Mouse (Mus musculus) limb, embryonic 11.5 days (tissue): Measurements from ENCODE around the gene Psmb2. TPM values are rescaled to one million over a fixed set of nuclear protein-coding genes. Genes with fewer than 3 reads are reported as not detected.

Experiments used
- ATAC-seq: fragments of 200-750 bp; cut with Nextera tagmentation; 2 replicates; pipeline ENCODE4 v1.8.0; 2017; ENCODE audit warnings: low read depth; ENCODE audit not compliant: insufficient number of reproducible peaks, low FRiP score, low TSS enrichment
- DNase-seq: peaks from one replicate; pipeline ENCODE4 v3.0.0-alpha.2; 2015; ENCODE audit warnings: low spot score
- H3K27ac ChIP-seq: fragments of 300-500 bp; sonication (generic); replicated peaks from 2 replicates; pipeline ENCODE4 v1.5.1; 2014; ENCODE audit warnings: low read depth, mild to moderate bottlenecking, low read length
- H3K27me3 ChIP-seq: fragments of 300-500 bp; sonication (generic); 2 replicates; pipeline ENCODE4 v1.6.1; 2014; ENCODE audit warnings: mild to moderate bottlenecking, low read length, mixed read lengths; ENCODE audit not compliant: control insufficient read depth, insufficient read depth
- H3K36me3 ChIP-seq: fragments of 300-500 bp; sonication (generic); 2 replicates; pipeline ENCODE4 v1.6.1; 2014; ENCODE audit warnings: mild to moderate bottlenecking, low read length, moderate library complexity, mixed read lengths; ENCODE audit not compliant: control insufficient read depth, insufficient read depth
- H3K4me1 ChIP-seq: fragments of 300-500 bp; sonication (generic); 2 replicates; pipeline ENCODE4 v1.6.1; 2014; ENCODE audit warnings: low read length, mixed read lengths; ENCODE audit not compliant: control insufficient read depth, insufficient read depth
- H3K4me2 ChIP-seq: fragments of 300-500 bp; sonication (generic); 2 replicates; pipeline ENCODE4 v1.6.1; 2014; ENCODE audit warnings: low read depth, mild to moderate bottlenecking, moderate library complexity; ENCODE audit not compliant: severe bottlenecking
- H3K4me3 ChIP-seq: fragments of 300-500 bp; sonication (generic); 2 replicates; pipeline ENCODE4 v1.5.1; 2014; ENCODE audit warnings: low read depth, low read length
- H3K9ac ChIP-seq: fragments of 300-500 bp; sonication (generic); 2 replicates; pipeline ENCODE4 v1.6.1; 2014; ENCODE audit warnings: mild to moderate bottlenecking, low read length
- H3K9me3 ChIP-seq: fragments of 300-500 bp; sonication (generic); 2 replicates; pipeline ENCODE4 v1.6.1; 2016; ENCODE audit warnings: low read length; ENCODE audit not compliant: control insufficient read depth
- WGBS: fragments of 180-500 bp; shearing (Covaris S2); extraction: QIAGEN DNeasy Blood & Tissue Kit; methylation state at CpG from one replicate; pipeline ENCODE4 v1.1.7; 2014; 5-methylcytosine and 5-hydroxymethylcytosine counted together
- polyA plus RNA-seq: library from polyadenylated mRNA; unstranded; fragments of >200 nt; fragmentation: Nextera tagmentation; extraction: Ambion mirVana; gene quantifications from 2 replicates; pipeline ENCODE4 v1.2.1, GENCODE M21; 2014

The Psmb2 gene
- polyA plus RNA-seq, 1 experiment from 2014 or later: 572 TPM

GRCm38 (mm10) chr4:126734700-126735381, 57.4 kb downstream of the Psmb2 start:
- H3K27ac ChIP-seq: no peak overlapping the region

GRCm38 (mm10) chr4:126735382-126736000, 58.1 kb downstream of the Psmb2 start:
- Histone ChIP-seq H3K36me3 (no peaks in the 10 kb centered on the region), H3K27ac (no peak overlapping the region), H3K9ac (no peak overlapping the region), H3K9me3 (no peaks in the 10 kb centered on the region), H3K4me1 (0 out of 2 replicates have a peak, but pooled peaks cover 3% of the 10 kb centered on the region), H3K27me3 (peaks cover 82% of the 10 kb centered on the region), H3K4me2 (peak overlapping the region; percentile 25; the same call in 1 of the 2 replicates), H3K4me3 (peak overlapping the region; percentile 12; the same call in 1 of the 2 replicates)
- DNase-seq (peak; percentile 54), ATAC-seq (no peak)
- WGBS: 1% methylated on average over 56 of the region's 62 CpGs

More at GRCm38 (mm10) chr4:126734700-126735381, 57.4 kb downstream of the Psmb2 start:
- H3K27me3 ChIP-seq: peaks cover 85% of the 10 kb centered on the region
- no peak overlapping the region for H3K4me3 ChIP-seq
- no peak overlapping the region for H3K4me2 ChIP-seq
- ATAC-seq (no peak), DNase-seq (peak; percentile 57)
- no peak overlapping the region for H3K9ac ChIP-seq
- 3% methylated on average over 51 of the region's 51 CpGs for WGBS
- H3K4me1 ChIP-seq: 0 out of 2 replicates have a peak, but pooled peaks cover 3% of the 10 kb centered on the region
- no peaks in the 10 kb centered on the region for H3K9me3 ChIP-seq
- no peaks in the 10 kb centered on the region for H3K36me3 ChIP-seq

- ATAC-seq (0 out of 2 replicates have a peak, but pooled peaks have one; percentile 49), DNase-seq (peak; percentile 63)
- H3K9me3 ChIP-seq: no peaks in the 10 kb centered on the region
- 2% methylated on average over 32 of the region's 32 CpGs for WGBS
- no peak within 1 kb of the TSS for H3K27ac ChIP-seq
- H3K4me2 ChIP-seq: peak within 1 kb of the TSS; percentile 25; the same call in 1 of the 2 replicates
- H3K27me3 ChIP-seq: peaks cover 77% of the 10 kb centered on the region
- H3K9ac ChIP-seq: no peak within 1 kb of the TSS
- 0 out of 2 replicates have a peak, but pooled peaks cover 3% of the 10 kb centered on the region for H3K4me1 ChIP-seq
- no peaks in the 10 kb centered on the region for H3K36me3 ChIP-seq
- H3K4me3 ChIP-seq: peak within 1 kb of the TSS; percentile 12; the same call in 1 of the 2 replicates
These were observed 58.6 kb downstream of the Psmb2 start, which contains the start of gene Tfap2e for GRCm38 (mm10) chr4:126736001-126736414. Gene Tfap2e, minus strand, starts transcription at chr4:126736240.

- WGBS: 19% methylated on average over 10 of the region's 10 CpGs
- H3K4me3 ChIP-seq: no peak overlapping the region
- ATAC-seq (no peak), DNase-seq (peak; percentile 60)
- H3K36me3 ChIP-seq: peaks cover 4% of the 10 kb centered on the region; the same call in 1 of the 2 replicates
- no peaks in the 10 kb centered on the region for H3K9me3 ChIP-seq
- peaks cover 15% of the 10 kb centered on the region for H3K4me1 ChIP-seq
- H3K4me2 ChIP-seq: no peak overlapping the region
- peaks cover 39% of the 10 kb centered on the region for H3K27me3 ChIP-seq
- no peak overlapping the region for H3K9ac ChIP-seq
- no peak overlapping the region for H3K27ac ChIP-seq
These were observed 62.7 kb downstream of the Psmb2 start for GRCm38 (mm10) chr4:126739966-126740676.

GRCm38 (mm10) chr4:126741448-126741847, 64.0 kb downstream of the Psmb2 start:
- H3K27ac ChIP-seq: no peak overlapping the region
- H3K4me3 ChIP-seq: no peak overlapping the region
- H3K4me2 ChIP-seq: no peak overlapping the region
- H3K36me3 ChIP-seq: peaks cover 7% of the 10 kb centered on the region; the same call in 1 of the 2 replicates
- no peak overlapping the region for H3K9ac ChIP-seq
- DNase-seq (peak; percentile 90), ATAC-seq (no peak)
- peaks cover 26% of the 10 kb centered on the region for H3K27me3 ChIP-seq
- no peaks in the 10 kb centered on the region for H3K9me3 ChIP-seq
- peaks cover 15% of the 10 kb centered on the region for H3K4me1 ChIP-seq
- 7% methylated on average over 12 of the region's 12 CpGs for WGBS

- Histone ChIP-seq H3K9me3 (no peaks in the 10 kb centered on the region), H3K9ac (no peak overlapping the region), H3K4me3 (no peak overlapping the region), H3K4me2 (no peak overlapping the region), H3K36me3 (peaks cover 11% of the 10 kb centered on the region; the same call in 1 of the 2 replicates), H3K27me3 (peaks cover 13% of the 10 kb centered on the region; the same call in 1 of the 2 replicates), H3K27ac (no peak overlapping the region), H3K4me1 (peaks cover 15% of the 10 kb centered on the region)
- DNase-seq (no peak), ATAC-seq (no peak)
- WGBS: 26% methylated on average over 2 of the region's 2 CpGs
These were observed 65.5 kb downstream of the Psmb2 start for GRCm38 (mm10) chr4:126742976-126743375.

- peaks cover 6% of the 10 kb centered on the region; the same call in 1 of the 2 replicates for H3K27me3 ChIP-seq
- H3K4me1 ChIP-seq: peaks cover 15% of the 10 kb centered on the region
- H3K36me3 ChIP-seq: peaks cover 15% of the 10 kb centered on the region; the same call in 1 of the 2 replicates
- H3K4me3 ChIP-seq: no peak overlapping the region
- ATAC-seq (0 out of 2 replicates have a peak, but pooled peaks have one; percentile 44), DNase-seq (peak; percentile 58)
- no peak overlapping the region for H3K4me2 ChIP-seq
- H3K9ac ChIP-seq: no peak overlapping the region
- WGBS: 2% methylated on average over 11 of the region's 11 CpGs
- no peaks in the 10 kb centered on the region for H3K9me3 ChIP-seq
- no peak overlapping the region for H3K27ac ChIP-seq
These were observed 66.3 kb downstream of the Psmb2 start for GRCm38 (mm10) chr4:126743713-126744112.

- Histone ChIP-seq H3K36me3 (peaks cover 15% of the 10 kb centered on the region; the same call in 1 of the 2 replicates), H3K4me1 (peaks cover 15% of the 10 kb centered on the region), H3K9ac (no peak overlapping the region), H3K9me3 (no peaks in the 10 kb centered on the region), H3K4me3 (no peak overlapping the region), H3K27ac (no peak overlapping the region), H3K27me3 (no peaks in the 10 kb centered on the region), H3K4me2 (no peak overlapping the region)
- ATAC-seq: no peak
- DNase-seq: no peak
- 88% methylated on average over 14 of the region's 14 CpGs for WGBS
These were observed 67.4 kb downstream of the Psmb2 start for GRCm38 (mm10) chr4:126744831-126745230.
